Mouse (Mus musculus) G1E (cell line): ENCODE measurements around the gene Tmem205. TPM values are rescaled to one million over a fixed set of nuclear protein-coding genes. Genes with fewer than 3 reads are reported as not detected.

ENCODE experiments used
- ATAC-seq: 2 replicates; pipeline ENCODE4 v1.8.0; 2016; ENCODE audit warnings: mild to moderate bottlenecking; ENCODE audit not compliant: insufficient number of reproducible peaks, poor library complexity, low FRiP score, severe bottlenecking; ENCODE audit errors: extremely low read depth
- DNase-seq: peaks from one replicate; pipeline ENCODE4 v3.0.0; 2012; ENCODE audit warnings: low spot score
- H3K27me3 ChIP-seq: 2 replicates; pipeline ENCODE4 v1.6.1; 2012; ENCODE audit warnings: mild to moderate bottlenecking, low read length, inconsistent platforms; ENCODE audit not compliant: insufficient read depth
- H3K36me3 ChIP-seq: replicated peaks from 2 replicates; pipeline ENCODE3; 2012; ENCODE audit warnings: mild to moderate bottlenecking, inconsistent platforms
- H3K4me1 ChIP-seq: 2 replicates; pipeline ENCODE4 v1.6.1; 2012; ENCODE audit warnings: low read depth, low read length, inconsistent platforms, mixed read lengths; ENCODE audit not compliant: insufficient read depth
- H3K4me3 ChIP-seq: 2 replicates; pipeline ENCODE4 v1.5.1; 2012; ENCODE audit warnings: low read depth, mild to moderate bottlenecking, inconsistent platforms, low read length, moderate library complexity, mixed read lengths
- H3K9me3 ChIP-seq: replicated peaks from 2 replicates; pipeline ENCODE4 v1.6.1; 2012; ENCODE audit warnings: inconsistent platforms
- CTCF ChIP-seq: IDR thresholded peaks from 2 replicates; pipeline ENCODE4 v1.5.1; 2012; ENCODE audit warnings: low read depth, low read length, inconsistent platforms, mixed read lengths
- GATA1 ChIP-seq: IDR thresholded peaks from 2 replicates; pipeline ENCODE4 v1.6.1; 2012; ENCODE audit warnings: borderline replicate concordance, low read length, inconsistent platforms, mixed read lengths
- GATA2 ChIP-seq: IDR thresholded peaks from 2 replicates; pipeline ENCODE4 v1.6.1; 2012; ENCODE audit warnings: low read depth, low read length, inconsistent platforms, borderline replicate concordance
- POLR2AphosphoS5 ChIP-seq: IDR thresholded peaks from 2 replicates; pipeline ENCODE4 v1.6.1; 2012; ENCODE audit warnings: low read depth, low read length, inconsistent platforms; ENCODE audit not compliant: insufficient replicate concordance
- TAL1 ChIP-seq: conservative IDR thresholded peaks from 2 replicates; pipeline ENCODE4 v1.6.1; 2012; ENCODE audit warnings: low read depth, low read length, inconsistent platforms, mixed read lengths
- polyA plus RNA-seq: library from polyadenylated mRNA; stranded (reverse); fragments of >175 nt; gene quantifications from 2 replicates; pipeline ENCODE4 v1.2.3, GENCODE M21; 2012
- total RNA-seq, 2 experiments: library from RNA; stranded (forward) in 1 of 2; stranded (reverse) in 1 of 2; fragments of 200-1000 nt in 1 of 2; fragments of >200 nt in 1 of 2; fragmentation: Nextera tagmentation in 1 of 2; gene quantifications; 2 replicates each; pipeline ENCODE4 v1.2.3; 2014 to 2017

Tmem205 gene
- total and polyA plus RNA-seq, 3 experiments = 9.0 to 17.6 (median 11.3) TPM

DNA sequence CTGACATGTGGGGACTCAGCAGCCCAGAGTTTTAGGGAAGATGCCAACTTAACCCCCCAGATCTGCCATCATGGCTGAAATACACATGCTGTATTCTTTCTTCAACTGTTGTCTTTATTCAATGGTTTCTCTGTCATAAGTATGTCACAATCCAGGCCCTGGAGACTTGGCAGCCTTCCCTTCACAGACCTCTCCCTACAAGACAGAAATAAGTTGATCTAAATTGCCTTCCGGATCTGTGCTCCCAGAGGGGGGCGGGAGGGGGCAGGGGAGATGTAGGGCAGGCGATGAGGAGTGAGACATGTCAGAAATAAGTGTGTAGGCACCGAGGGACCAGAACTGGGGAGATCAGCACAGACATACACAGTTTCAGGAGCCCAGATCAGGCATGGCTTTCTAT lies 55.2 kb downstream of the Tmem205 start:
- H3K4me3 ChIP-seq = no peak overlapping the region
- no peak for ATAC-seq
- H3K27me3 ChIP-seq = peaks cover 29% of the 10 kb centered on the region
- DNase-seq = no peak
- H3K9me3 ChIP-seq = no peaks in the 10 kb centered on the region
- TF ChIP-seq GATA2 (no peak), GATA1 (no peak), TAL1 (no peak), POLR2AphosphoS5 (no peak), CTCF (no peak)
- H3K4me1 ChIP-seq = peaks cover 3% of the 10 kb centered on the region; the same call in 1 of the 2 replicates
- no peaks in the 10 kb centered on the region for H3K36me3 ChIP-seq

Other genes starting within 250 kb of the Tmem205 start
Only the 20 nearest of the 21 such genes appear.
- gene Ldlr, start 204.1 kb downstream of the Tmem205 start, total RNA-seq (2014; fragmentation: Nextera tagmentation) = 17.4 and 21.9 TPM in 2 replicates
- gene Ldlr, start 204.1 kb downstream of the Tmem205 start, total RNA-seq (2017) = 52.1 and 55.9 TPM in 2 replicates
- gene Ldlr, start 204.1 kb downstream of the Tmem205 start, polyA plus RNA-seq = 27.8 and 37.5 TPM in 2 replicates
- 49.8 and 61.5 TPM in 2 replicates for gene Spc24, start 167.3 kb downstream of the Tmem205 start, total RNA-seq (2014; fragmentation: Nextera tagmentation)
- 91.2 and 126 TPM in 2 replicates for gene Spc24, start 167.3 kb downstream of the Tmem205 start, total RNA-seq (2017)
- gene Spc24, start 167.3 kb downstream of the Tmem205 start, polyA plus RNA-seq = 116 and 128 TPM in 2 replicates
- not detected in 2 replicates for gene Kank2, start 128.8 kb downstream of the Tmem205 start, total RNA-seq (2014; fragmentation: Nextera tagmentation)
- gene Kank2, start 128.8 kb downstream of the Tmem205 start, total RNA-seq (2017) = under 0.01 TPM in 2 replicates
- gene Kank2, start 128.8 kb downstream of the Tmem205 start, polyA plus RNA-seq = not detected in 2 replicates
- not detected in 2 replicates for gene Angptl8, start 92.0 kb downstream of the Tmem205 start, total RNA-seq (2014; fragmentation: Nextera tagmentation)
- gene Angptl8, start 92.0 kb downstream of the Tmem205 start, total RNA-seq (2017) = not detected in 2 replicates
- not detected in 2 replicates for gene Angptl8, start 92.0 kb downstream of the Tmem205 start, polyA plus RNA-seq
- gene Dock6, start 74.9 kb downstream of the Tmem205 start, total RNA-seq (2014; fragmentation: Nextera tagmentation) = 12.7 and 16.8 TPM in 2 replicates
- gene Dock6, start 74.9 kb downstream of the Tmem205 start, total RNA-seq (2017) = 3.7 and 3.9 TPM in 2 replicates
- 11.3 and 11.6 TPM in 2 replicates for gene Dock6, start 74.9 kb downstream of the Tmem205 start, polyA plus RNA-seq
- 3.7 and 6.8 TPM in 2 replicates for gene Rab3d, start 9.4 kb downstream of the Tmem205 start, total RNA-seq (2014; fragmentation: Nextera tagmentation)
- gene Rab3d, start 9.4 kb downstream of the Tmem205 start, total RNA-seq (2017) = 7.0 TPM in 2 replicates
- 4.9 and 8.5 TPM in 2 replicates for gene Rab3d, start 9.4 kb downstream of the Tmem205 start, polyA plus RNA-seq
- 1.8 and 3.8 TPM in 2 replicates for gene Ccdc159, start 85 bp downstream of the Tmem205 start, total RNA-seq (2014; fragmentation: Nextera tagmentation)
- gene Ccdc159, start 85 bp downstream of the Tmem205 start, total RNA-seq (2017) = 0.64 and 0.98 TPM in 2 replicates
- gene Ccdc159, start 85 bp downstream of the Tmem205 start, polyA plus RNA-seq = 0.21 and 0.31 TPM in 2 replicates
- 1.6 and 5.3 TPM in 2 replicates for gene Plppr2, start 9.5 kb upstream of the Tmem205 start, total RNA-seq (2014; fragmentation: Nextera tagmentation)
- gene Plppr2, start 9.5 kb upstream of the Tmem205 start, total RNA-seq (2017) = 0.41 and 0.44 TPM in 2 replicates
- 5.8 and 7.6 TPM in 2 replicates for gene Plppr2, start 9.5 kb upstream of the Tmem205 start, polyA plus RNA-seq
- 11.8 and 12.4 TPM in 2 replicates for gene Swsap1, start 28.2 kb upstream of the Tmem205 start, total RNA-seq (2014; fragmentation: Nextera tagmentation)
- gene Swsap1, start 28.2 kb upstream of the Tmem205 start, total RNA-seq (2017) = 10.9 and 12.8 TPM in 2 replicates
- gene Swsap1, start 28.2 kb upstream of the Tmem205 start, polyA plus RNA-seq = 12.6 and 14.5 TPM in 2 replicates
- gene Epor, start 36.0 kb upstream of the Tmem205 start, total RNA-seq (2014; fragmentation: Nextera tagmentation) = 35.5 and 49.7 TPM in 2 replicates
- gene Epor, start 36.0 kb upstream of the Tmem205 start, total RNA-seq (2017) = 14.4 and 21.9 TPM in 2 replicates
- 125 and 135 TPM in 2 replicates for gene Epor, start 36.0 kb upstream of the Tmem205 start, polyA plus RNA-seq
- gene Rgl3, start 61.9 kb upstream of the Tmem205 start, total RNA-seq (2014; fragmentation: Nextera tagmentation) = not detected in 2 replicates
- gene Rgl3, start 61.9 kb upstream of the Tmem205 start, total RNA-seq (2017) = 0.05 TPM in 1 of 2 replicates, not detected in the other
- not detected in 2 replicates for gene Rgl3, start 61.9 kb upstream of the Tmem205 start, polyA plus RNA-seq
- gene Ccdc151, start 75.1 kb upstream of the Tmem205 start, total RNA-seq (2014; fragmentation: Nextera tagmentation) = not detected in 2 replicates
- gene Ccdc151, start 75.1 kb upstream of the Tmem205 start, total RNA-seq (2017) = 0.22 TPM in 1 of 2 replicates, not detected in the other
- gene Ccdc151, start 75.1 kb upstream of the Tmem205 start, polyA plus RNA-seq = 0.07 and 0.08 TPM in 2 replicates
- 55.3 and 65.0 TPM in 2 replicates for gene Prkcsh, start 75.2 kb upstream of the Tmem205 start, total RNA-seq (2014; fragmentation: Nextera tagmentation)
- 115 and 116 TPM in 2 replicates for gene Prkcsh, start 75.2 kb upstream of the Tmem205 start, total RNA-seq (2017)
- gene Prkcsh, start 75.2 kb upstream of the Tmem205 start, polyA plus RNA-seq = 159 and 167 TPM in 2 replicates
- not detected in 2 replicates for gene Elavl3, start 124.5 kb upstream of the Tmem205 start, total RNA-seq (2014; fragmentation: Nextera tagmentation)
- gene Elavl3, start 124.5 kb upstream of the Tmem205 start, total RNA-seq (2017) = 0.05 and 0.06 TPM in 2 replicates
- gene Elavl3, start 124.5 kb upstream of the Tmem205 start, polyA plus RNA-seq = 0.01 TPM in 1 of 2 replicates, not detected in the other
- gene Gm49318, start 143.7 kb upstream of the Tmem205 start, total RNA-seq (2014; fragmentation: Nextera tagmentation) = not detected in 2 replicates
- not detected in 2 replicates for gene Gm49318, start 143.7 kb upstream of the Tmem205 start, total RNA-seq (2017)
- not detected in 2 replicates for gene Gm49318, start 143.7 kb upstream of the Tmem205 start, polyA plus RNA-seq
- gene Zfp653, start 143.8 kb upstream of the Tmem205 start, total RNA-seq (2014; fragmentation: Nextera tagmentation) = 7.3 and 10.5 TPM in 2 replicates
- 9.1 and 11.3 TPM in 2 replicates for gene Zfp653, start 143.8 kb upstream of the Tmem205 start, total RNA-seq (2017)
- 19.0 and 22.4 TPM in 2 replicates for gene Zfp653, start 143.8 kb upstream of the Tmem205 start, polyA plus RNA-seq
- 18.2 and 25.4 TPM in 2 replicates for gene Ecsit, start 157.9 kb upstream of the Tmem205 start, total RNA-seq (2014; fragmentation: Nextera tagmentation)
- 24.0 and 28.5 TPM in 2 replicates for gene Ecsit, start 157.9 kb upstream of the Tmem205 start, total RNA-seq (2017)
- gene Ecsit, start 157.9 kb upstream of the Tmem205 start, polyA plus RNA-seq = 33.2 and 43.2 TPM in 2 replicates
- gene Cnn1, start 171.7 kb upstream of the Tmem205 start, total RNA-seq (2014; fragmentation: Nextera tagmentation) = not detected in 2 replicates
- 0.05 and 0.17 TPM in 2 replicates for gene Cnn1, start 171.7 kb upstream of the Tmem205 start, total RNA-seq (2017)
- gene Cnn1, start 171.7 kb upstream of the Tmem205 start, polyA plus RNA-seq = not detected in 2 replicates
- gene Elof1, start 189.6 kb upstream of the Tmem205 start, total RNA-seq (2014; fragmentation: Nextera tagmentation) = 88.3 and 119 TPM in 2 replicates
- 66.7 and 86.0 TPM in 2 replicates for gene Elof1, start 189.6 kb upstream of the Tmem205 start, total RNA-seq (2017)
- gene Elof1, start 189.6 kb upstream of the Tmem205 start, polyA plus RNA-seq = 90.8 and 98.4 TPM in 2 replicates
- 17.1 and 24.2 TPM in 2 replicates for gene Acp5, start 208.2 kb upstream of the Tmem205 start, total RNA-seq (2014; fragmentation: Nextera tagmentation)
- gene Acp5, start 208.2 kb upstream of the Tmem205 start, total RNA-seq (2017) = 10.3 and 13.0 TPM in 2 replicates
- 27.6 and 28.5 TPM in 2 replicates for gene Acp5, start 208.2 kb upstream of the Tmem205 start, polyA plus RNA-seq